ENCODE assay signal across 14 mouse cellular contexts in the genomic region with DNA sequence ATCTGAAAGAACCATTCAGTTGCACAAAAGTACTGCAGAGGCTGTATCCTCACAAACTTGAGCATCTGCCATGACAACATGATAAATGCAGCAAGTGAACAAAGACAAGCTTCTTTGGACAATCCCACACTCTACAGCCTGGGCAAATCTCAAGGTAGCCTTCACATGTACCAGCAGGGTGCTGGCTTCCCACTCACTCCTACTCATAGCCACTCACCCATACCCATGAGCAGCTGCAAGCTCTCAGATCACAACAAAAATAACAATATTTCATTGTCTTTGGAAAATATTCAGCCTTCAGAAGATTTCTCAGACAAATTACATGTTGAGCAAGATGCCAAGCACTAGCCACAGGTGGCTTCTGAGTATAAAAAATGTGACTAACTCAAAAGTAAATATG.
"Had no signal": no experiment of that assay in that cellular context is flagged by ENCODE, and none has a peak within 500 bp of the region (broad histone marks: within the 10 kb centered on the region; RNA-seq: fewer than 3 reads in every experiment).

No protein-coding gene starts in this region.

- DNase-seq: gastrocnemius, postnatal 14 days; gastrocnemius, postnatal 36 days; heart, adult 11 months; heart, adult 2 months; heart, postnatal 14 days; heart, postnatal 36 days; kidney, adult 11 months; kidney, adult 2 months; kidney, adult 9 months; kidney, postnatal 14 days; kidney, postnatal 36 days; layer of hippocampus, adult 9-11 months; layer of hippocampus, postnatal 36 days; left cerebral cortex, postnatal 4 days had no signal
